Mouse (Mus musculus) liver, postnatal 0 days (tissue): ENCODE measurements at regions not wholly inside any gene's neighbourhood (a gene's known extent, or its start where the extent isn't known, plus 50 kb on each side); places are given as distances from the start of the nearest gene placed in this dataset.

Experiments
- CTCF ChIP-seq: sonication (generic); IDR thresholded peaks from 2 replicates; pipeline ENCODE4 v1.5.1; 2016; ENCODE audit warnings: antibody characterized with exemption, low read depth
- EP300 ChIP-seq: IDR thresholded peaks from 2 replicates; pipeline ENCODE4 v1.6.1; 2016; ENCODE audit warnings: antibody characterized with exemption, low read depth, mild to moderate bottlenecking

- TF ChIP-seq CTCF (no peak), EP300 (no peak)
Observed at GRCm38 (mm10) chr4:68156499-68156898, 797.7 kb downstream of the Brinp1 start.
